Mouse (Mus musculus) thymus, postnatal 0 days (tissue): ENCODE results near the gene Clstn3. TPM values are rescaled to one million over a fixed set of nuclear protein-coding genes. Genes with fewer than 3 reads are reported as not detected.
"Not testable (repeated sequence)": the region's sequence is repeated elsewhere in the genome, so short reads cannot be mapped to it uniquely, and the experiment has no call there.

Experiments
- DNase-seq: peaks from one replicate; pipeline ENCODE4 v3.0.0-alpha.2; 2015; ENCODE audit warnings: low spot score
- polyA plus RNA-seq: library from polyadenylated mRNA; unstranded; fragments of >200 nt; fragmentation: Nextera tagmentation; extraction: Ambion mirVana; gene quantifications from 2 replicates; pipeline ENCODE4 v1.2.1, GENCODE M21; 2015

Gene Clstn3
- polyA plus RNA-seq, 1 experiment from 2014 or later: 2.7 TPM

DNA sequence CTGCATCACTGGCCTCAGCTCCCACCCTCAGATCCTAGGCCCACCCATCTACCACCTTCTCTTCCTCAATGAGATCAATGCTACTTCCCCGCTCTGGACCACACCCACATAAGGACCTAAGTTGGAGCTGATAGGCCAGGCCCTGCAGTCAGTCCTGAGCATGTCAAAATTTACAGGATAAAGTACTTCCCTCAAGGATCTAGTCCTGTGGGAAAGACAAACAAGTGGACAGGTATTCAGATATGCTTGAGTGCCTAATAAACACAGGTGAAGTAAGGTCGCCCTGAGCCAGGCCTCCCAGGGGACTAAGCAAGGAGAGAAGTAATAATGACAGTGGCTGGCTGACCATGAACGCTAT is 15.0 kb upstream of the Clstn3 start:
- DNase-seq: no peak

DNA sequence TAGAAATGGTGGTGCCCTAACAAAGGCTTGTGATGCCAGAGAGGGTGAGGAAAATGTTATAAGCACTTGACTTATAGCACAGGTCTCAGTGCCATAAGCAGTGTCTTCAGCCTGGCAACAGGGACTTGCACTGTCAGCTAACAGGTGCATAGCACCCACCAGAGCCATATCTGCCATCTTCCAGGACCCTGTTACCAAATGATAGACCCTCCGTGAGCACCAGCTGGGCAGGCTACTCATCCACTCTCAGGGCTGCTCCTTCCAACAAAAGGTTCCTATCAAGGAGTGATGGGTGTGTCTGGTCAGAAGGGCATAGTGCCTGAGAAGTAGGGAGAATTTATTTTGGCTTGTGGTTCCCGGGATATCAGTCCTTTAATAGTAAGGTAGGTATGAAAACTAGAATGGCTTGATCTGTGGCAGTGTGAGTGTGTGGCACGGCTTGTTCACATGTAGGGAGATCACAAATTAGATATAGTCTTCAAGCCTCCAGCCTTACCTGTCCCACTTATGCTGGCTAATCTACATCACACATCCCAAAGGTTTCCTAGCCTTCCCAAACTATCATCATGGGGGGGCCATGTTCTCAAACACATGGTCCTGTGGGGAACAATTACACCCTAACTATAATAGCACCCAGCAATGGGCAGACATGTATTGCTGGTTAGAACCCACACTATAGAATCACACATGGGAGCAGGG is 14.4 kb upstream of the Clstn3 start:
- DNase-seq: no peak

DNA sequence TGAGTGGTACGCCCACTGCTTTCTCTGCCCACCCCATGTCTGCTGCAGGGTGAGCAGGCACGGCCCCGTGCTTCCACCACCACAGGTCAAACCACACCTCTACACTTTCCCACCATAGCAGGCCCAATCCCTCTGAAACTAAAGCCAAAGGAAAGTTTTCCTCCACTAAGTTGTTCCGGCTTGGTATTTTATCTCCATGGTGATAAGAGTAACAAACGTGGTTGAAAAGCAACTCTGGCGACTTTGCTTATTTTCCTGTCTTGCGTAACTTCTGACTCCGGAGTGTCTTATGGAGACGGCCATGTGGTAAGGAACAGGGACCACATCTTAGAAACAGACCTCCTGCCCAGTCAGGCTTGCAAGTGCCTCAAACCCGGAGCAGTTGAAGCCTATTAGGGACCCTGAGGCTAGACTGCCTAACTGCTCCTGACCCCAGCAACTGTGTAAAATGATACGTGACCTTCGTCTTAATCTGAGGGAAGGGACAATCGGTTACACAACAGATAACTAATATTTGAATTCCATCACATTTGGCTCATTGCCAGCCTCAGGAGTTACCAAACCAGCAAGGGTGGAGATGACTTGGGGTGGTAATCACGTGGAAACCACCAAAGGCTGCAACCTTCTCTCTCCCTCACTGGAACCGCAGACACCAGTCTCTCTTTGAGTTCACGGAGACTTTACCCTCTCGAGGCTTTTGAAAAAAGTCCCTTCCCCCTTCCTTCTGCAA is 13.5 kb upstream of the Clstn3 start:
- no peak for DNase-seq

DNA sequence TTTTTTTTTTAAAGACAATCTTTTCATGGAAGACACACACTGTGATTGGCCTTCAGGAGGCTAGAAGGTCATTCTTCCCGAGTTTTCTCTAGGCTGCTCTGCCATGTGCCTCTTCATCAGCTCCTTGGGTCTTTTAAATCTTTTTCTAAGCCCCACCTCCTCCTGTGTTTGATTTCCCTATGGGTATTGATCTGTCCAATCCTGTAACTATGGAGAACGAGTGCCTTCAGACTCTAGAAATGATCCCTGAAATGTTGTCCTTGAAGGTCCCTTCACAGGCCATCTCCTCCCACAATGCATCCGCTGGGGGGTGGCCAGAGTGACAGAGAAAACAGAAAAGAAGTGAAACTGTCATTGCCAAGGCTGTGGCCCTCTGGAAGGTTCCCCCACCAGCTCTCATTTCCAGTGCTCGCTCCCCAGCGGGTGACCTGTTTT is 12.6 kb upstream of the Clstn3 start:
- no peak for DNase-seq

DNA sequence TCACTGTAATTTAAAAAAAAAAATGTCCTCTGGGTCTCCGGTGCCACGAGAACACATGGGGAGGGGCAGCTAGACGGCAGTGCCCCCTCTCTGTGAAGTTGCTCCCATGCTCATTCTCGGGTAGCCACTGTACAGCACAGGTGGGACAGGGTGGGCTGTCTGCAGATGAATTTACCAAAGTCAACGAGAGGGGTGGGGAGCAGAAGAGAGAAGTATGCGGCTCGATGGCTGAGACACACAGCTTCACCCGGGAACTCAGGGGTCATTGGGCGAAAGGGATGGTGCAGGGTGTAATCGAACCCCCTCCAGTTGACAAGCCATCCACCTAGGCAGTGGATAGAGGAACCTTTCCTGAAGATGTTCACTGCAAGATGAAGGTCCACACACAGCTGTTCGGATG is 12.2 kb upstream of the Clstn3 start:
- no peak for DNase-seq

DNA sequence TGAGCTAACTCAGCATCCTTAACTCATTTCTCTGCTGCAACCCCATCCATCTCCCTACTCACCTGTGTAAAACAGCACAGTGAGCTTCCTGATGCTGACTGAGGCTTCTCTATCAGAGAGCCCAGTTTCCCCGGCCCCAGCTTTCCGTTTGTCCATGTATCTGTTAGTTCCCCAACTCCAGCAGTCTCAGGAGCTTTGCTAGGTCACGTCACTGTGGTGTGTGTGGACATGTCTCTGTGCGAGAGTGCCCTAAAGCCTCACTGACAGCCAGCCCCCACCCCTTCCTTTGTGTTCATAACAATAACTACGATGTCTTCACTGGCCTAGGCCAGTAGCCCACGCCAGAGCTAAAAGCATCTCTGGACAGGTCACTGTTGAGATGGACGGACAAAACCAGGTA is 11.6 kb upstream of the Clstn3 start:
- DNase-seq: no peak

DNA sequence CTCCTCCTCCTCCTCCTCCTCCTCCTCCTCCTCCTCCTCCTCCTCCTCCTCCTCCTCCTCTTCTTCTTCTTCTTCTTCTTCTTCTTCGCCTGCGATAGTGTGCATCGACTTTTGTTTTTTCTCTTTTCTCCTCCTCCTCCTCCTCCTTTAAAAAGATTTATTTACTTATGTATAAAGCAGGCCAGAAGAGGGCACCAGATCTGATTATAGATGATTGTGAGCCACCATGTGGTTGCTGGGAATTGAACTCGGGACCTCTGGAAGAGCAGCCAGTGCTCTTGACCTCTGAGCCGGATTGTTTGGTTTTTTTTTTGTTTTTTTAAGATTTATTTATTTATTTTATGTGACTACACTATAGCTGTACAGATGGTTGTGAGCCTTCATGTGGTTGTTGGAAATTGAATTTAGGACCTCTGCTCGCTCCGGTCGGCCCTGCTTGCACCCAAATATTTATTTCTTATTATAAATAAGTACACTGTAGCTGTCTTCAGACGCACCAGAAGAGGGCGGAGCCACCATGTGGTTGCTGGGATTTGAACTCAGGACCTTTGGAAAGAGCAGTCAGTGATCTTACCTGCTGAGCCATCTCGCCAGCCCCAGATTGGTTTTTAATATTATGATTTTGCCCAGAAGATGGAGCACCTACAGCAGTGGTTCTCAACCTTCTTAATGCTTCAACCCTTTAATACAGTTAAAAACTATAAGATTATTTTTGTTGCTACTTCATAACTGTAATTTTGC is 10.9 kb upstream of the Clstn3 start:
- not testable (repeated sequence) for DNase-seq

DNA sequence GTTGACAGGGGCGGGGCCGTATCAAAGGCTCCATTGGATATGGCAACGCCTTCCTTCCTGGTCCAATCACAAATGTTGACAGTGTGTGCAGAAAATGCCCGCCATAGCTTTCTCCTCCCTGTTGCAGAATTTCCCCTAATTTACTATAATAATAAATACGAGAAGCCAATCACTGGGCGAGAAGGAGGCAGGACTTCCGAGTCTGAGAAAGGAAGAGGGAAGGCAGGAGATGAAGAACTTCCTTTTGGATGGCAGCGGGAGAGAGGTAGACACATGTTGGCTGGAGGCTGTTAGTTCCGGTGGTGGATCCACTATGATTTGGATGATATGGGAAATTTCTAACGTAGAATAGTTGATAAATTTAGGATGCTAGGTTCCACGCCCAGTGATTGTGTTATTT is 10.0 kb upstream of the Clstn3 start:
- DNase-seq: no peak

DNA sequence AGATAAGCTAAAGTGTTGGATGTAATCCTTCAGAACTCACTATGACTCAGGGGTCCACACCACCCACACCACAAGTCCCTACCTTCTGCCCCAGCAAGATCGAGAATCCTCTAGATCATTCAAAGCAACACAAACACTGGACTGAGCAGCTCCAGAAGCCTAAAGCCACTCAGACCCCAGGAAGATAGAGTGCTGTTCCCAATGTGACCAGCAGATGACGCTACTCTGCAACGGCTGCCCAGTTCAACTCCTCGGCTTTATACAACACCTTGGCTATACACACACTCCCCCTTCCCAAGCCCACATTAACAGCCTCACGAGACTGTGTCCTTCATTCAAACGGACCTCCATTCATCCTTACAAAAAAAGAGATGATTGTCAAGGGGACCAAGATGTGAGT is 8.2 kb upstream of the Clstn3 start:
- DNase-seq: peak; percentile 34

DNA sequence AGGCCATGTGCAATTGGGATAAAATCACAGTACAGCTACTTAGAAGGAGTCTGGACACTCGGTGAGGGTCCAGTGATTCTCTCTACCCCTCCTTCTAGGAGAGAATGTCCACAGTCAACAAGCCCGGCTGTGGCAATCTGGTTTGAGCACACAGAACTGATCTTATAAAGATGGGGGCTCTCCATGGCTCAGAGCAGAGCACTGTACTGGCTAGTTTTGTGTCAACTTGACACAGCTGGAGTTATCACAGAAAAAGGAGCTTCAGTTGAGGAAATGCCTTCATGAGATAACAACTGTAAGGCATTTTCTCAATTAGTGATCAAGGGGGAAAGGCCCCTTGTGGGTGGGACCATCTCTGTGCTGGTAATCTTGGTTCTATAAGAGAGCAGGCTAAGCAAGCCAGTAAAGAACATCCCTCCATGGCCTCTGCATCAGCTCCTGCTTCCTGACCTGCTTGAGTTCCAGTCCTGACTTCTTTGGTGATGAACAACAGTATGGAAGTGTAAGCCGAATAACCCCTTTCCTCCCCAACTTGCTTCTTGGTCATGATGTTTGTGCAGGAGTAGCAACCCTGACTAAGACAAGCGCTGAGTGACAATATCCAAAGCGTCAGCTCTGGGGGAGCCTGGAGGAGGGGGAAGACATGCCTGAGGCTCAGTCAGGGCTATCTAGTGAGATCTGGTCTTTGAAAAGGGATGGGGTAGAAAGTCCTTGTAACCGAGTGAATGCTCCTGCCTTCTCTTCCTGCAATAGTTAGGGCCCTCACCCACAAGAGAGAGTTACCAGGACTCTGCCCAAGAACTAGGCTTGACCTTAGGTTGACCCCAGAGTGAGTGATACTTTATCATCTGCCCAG is 7.4 kb upstream of the Clstn3 start:
- not testable (repeated sequence) for DNase-seq

DNA sequence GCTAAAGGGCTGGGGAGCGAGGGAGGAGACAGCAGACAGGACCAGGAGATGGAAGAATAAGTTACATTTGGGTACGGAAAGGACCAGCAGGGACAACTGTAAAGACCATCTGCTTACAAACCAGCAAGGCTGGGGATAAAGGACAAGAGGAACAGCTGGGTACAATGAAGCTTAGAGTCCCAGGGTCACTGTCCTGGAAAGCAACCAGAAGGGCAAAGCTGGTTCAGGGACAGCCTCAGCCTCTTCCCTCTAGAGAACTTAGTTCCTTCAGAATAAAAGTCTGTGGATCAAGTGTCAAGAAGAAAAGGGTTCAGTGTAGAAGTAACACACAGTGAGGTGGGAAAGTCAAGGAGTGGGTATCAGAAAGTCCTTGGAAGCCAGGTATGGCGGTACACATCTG is 6.5 kb upstream of the Clstn3 start:
- no peak for DNase-seq

DNA sequence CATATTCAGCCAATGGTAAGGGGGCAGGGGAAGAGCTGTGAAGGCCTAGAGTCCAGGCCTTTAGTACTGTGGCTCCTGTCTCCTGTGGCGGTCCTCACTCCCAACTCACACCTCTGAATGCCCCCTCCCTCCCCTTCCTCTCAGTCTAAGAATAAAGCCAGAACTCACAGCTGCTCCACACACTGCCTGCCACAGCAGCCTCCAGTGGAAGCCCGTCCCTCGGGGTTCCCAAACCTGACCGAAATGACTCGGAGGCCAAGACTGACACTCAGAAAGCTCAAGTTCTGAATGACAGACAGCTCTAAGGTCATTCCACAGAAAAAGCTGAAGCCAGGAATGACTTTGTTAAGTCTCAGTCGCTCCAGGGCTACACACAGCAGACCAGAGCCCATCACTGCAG is 1.1 kb upstream of the Clstn3 start:
- DNase-seq: no peak

DNA sequence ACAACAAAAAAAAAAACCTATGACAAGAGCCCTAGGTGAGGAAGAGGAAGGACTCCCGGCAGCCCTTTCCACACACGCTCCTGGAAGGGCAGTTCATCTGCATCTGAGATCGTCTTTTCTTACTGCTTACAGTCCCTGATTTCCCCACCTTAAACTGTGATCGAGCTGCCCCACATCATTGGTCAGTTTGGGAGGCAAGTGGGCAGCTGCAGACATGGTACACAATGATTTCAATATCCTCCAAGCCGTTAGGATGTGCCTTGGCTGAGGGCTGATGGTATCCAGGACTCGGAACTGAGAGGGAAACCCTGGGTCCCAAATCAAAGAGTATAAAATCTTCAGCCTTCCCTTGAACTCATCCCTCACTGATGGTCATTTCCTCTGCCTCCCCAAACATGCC is 705 bp upstream of the Clstn3 start:
- no peak for DNase-seq

DNA sequence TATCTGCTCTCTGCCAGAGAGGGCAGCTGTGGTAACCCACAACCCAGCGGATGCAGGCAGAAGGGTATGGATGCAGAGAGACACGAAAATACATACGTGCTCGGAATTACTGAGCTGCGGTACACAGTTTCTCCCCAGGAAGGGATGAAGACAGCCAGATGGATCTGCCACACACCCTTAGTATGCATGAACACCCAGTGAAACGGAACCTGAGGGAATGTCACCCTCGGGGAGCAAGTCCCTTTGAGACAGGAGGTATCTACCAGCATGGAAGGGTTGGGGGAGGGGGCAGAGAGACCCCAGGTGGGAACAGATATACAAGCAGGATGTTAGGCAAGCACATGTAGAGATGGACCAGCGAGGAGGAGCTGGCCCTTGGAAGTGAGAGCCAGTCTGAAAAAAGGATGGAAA is 708 bp downstream of the Clstn3 start:
- DNase-seq: peak; percentile 11

DNA sequence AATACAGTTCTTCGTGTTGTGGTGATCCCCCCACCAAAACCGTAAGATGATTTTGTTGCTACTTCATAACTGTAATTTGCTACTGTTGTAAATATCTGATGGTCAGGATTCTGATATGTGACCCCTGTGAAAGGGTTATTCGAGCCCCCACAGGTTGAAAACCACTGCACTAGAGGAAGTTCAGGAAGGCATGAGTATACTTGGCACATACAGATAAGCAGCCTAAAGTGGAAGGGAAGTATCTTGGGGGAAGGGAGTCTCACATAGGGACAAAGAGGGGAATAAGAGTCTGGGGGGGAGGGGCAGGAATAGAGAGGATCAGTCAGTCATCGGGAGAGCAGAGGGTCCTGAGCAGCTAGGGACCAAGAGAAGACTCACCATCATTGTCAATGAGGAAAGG is 5.2 kb downstream of the Clstn3 start:
- no peak for DNase-seq

DNA sequence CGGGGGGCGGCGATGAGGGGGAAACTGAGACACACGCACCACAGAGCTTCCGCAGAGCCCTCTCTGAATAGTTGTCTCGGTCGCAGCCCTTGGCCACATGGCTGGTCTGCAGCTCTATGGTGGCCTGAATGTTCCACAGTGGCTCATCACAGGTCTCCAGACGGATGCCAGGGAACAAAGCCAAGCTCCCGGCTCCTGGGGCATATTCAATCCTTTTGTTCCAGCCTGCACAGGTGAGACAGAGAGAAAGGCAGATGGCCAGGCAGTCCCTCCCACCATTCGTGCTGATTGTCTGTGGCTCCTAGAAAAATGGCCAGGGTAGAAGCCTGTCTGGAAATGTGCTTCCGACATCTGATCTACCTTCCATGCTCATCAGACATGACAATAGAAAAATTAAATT is 6.1 kb downstream of the Clstn3 start:
- no peak for DNase-seq

DNA sequence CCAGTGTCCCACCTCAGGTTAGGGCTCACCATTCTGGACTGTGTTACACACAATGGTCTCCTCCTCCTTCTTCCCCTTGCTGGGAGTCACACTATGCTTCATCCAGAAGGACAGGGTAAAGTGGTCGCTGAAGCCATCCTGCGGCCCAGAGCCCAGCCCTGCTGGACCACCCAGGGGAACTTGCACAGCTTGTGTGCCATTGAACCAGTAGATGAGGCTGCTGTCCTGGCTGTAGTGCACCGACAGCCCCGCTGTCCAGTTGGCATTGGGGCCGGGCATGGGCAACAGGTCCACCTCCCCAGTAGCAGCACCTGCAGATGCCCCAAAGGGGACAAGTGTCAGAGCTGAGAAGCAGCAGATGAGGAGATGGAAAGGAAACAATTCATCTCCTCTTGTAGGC is 6.8 kb downstream of the Clstn3 start:
- no peak for DNase-seq

DNA sequence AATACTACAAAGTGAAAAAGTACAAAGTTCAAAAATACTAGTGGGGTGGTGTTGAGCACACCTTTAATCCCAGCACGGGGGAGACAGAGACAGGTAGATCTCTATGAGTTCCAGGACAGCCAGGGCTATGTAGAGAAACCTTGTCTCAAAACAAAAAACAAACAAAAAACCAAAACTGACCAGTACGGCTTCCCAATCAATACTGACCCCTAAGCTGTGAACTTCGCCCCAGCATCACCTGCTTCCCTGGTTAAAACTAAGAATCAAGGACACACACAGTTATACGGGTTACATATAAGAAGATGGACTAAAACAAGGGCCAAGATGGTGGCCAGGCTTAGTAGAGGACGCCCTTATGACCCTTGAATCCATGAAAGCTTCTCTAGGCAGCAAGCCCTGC is 8.4 kb downstream of the Clstn3 start:
- no peak for DNase-seq

DNA sequence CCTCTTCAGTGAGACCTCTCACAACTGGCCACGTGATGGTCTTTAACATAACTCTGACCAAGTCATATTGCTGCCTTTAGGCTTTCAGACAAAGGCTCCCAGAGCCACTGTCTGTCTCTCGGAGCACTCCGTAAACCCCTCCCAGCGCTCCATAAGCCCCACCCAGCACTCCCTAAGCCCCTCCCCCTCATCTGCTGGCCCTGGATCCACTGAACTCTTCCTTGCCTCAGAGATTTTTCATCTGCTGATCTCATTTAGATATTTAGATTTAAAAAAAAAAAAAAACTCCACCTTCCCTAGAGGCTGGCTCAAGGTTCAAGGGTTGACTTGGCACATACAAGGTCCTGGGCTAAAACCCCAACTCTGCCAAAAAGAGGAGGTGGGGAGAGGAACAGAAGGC is 10.8 kb downstream of the Clstn3 start:
- DNase-seq: no peak

DNA sequence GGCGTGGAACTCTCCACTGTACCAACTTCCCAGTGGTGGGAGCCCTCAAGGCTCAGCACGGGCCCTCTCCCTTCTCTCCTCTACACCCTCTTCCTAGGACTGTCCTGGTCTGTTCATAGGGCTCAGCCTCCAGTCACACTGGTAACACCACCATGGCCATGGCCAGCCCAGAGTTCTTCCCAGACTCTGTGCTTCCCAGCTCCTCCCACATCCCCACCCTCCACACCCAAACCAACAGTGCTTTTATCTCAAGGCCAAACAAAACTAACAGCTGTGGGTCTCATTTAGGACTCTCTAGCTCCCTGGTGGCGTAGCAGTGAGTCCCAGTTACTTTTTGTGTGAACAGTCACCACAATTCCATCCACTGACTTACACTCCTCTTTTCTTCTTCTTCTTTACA is 12.6 kb downstream of the Clstn3 start:
- no peak for DNase-seq

DNA sequence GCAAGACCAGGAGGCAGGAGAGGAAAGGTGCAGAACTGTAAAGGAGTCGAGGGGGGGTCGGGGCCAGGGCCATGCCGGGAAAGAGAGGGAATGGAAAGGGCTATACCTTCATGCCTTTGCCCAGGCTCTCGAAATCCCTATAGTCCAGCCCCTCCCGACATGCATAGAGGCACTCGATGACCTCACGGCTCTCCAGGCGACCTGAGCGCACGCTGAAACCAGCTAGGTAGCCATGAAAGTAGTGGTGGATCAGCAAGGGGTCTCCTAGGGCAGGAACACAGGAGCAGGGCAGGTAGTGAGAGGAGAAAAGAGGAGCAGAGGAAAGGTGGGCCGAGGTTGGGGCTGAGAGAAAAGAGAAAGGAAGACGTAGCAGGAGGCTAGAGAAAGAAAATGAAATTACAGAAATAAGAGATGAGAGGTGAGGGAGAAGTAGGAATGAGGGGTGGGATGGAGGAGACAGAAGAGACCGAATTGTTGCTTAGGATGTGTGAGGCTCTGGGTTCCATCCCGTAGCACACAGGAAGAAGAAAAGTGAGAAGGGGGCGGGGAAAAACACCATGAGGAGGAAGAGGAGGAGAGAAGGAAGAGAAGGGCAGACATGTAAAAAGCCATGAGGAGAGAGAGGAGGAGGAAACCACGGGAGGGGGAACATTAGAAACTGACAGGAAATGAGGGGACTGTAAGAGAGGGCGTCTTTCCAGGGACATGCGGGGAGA is 14.8 kb downstream of the Clstn3 start:
- no peak for DNase-seq
